Mouse (Mus musculus): Measurements from ENCODE around the gene Vps13d. TPM values are rescaled to one million over a fixed set of nuclear protein-coding genes. Genes with fewer than 3 reads are reported as not detected.

Vps13d gene
- polyA plus RNA-seq, 1 experiment from 2014 or later = 6.6 TPM

- Histone ChIP-seq H3K9me3 (ENCODE audit: low read length) (no peaks in the 10 kb centered on the region), H3K4me3 (ENCODE audit: low read depth, low read length) (no peak overlapping the region), H3K27me3 (ENCODE audit: insufficient read depth, low read length) (no peaks in the 10 kb centered on the region), H3K4me2 (ENCODE audit: low read depth, low read length) (no peak overlapping the region), H3K9ac (replicated peaks) (no peak overlapping the region), H3K27ac (ENCODE audit: low read depth) (no peak overlapping the region), H3K4me1 (ENCODE audit: insufficient read depth) (peaks cover 18% of the 10 kb centered on the region; the same call in 1 of the 2 replicates), H3K36me3 (replicated peaks; ENCODE audit: insufficient read depth, low read length) (peaks cover 51% of the 10 kb centered on the region)
- ATAC-seq (no peak), DNase-seq (no peak)
- 74% methylated on average over 8 of the region's 8 CpGs for whole genome bisulfite sequencing (ENCODE audit: insufficient replicate concordance)
- no peak for TF ChIP-seq EP300 (IDR thresholded peaks at IDR 0.05; ENCODE audit: low read depth)
- no peak for TF ChIP-seq CTCF (IDR thresholded peaks at IDR 0.05; ENCODE audit: low read depth)
These were observed 148.8 kb downstream of the Vps13d start for GRCm38 (mm10) chr4:145046032-145046401.

DNA sequence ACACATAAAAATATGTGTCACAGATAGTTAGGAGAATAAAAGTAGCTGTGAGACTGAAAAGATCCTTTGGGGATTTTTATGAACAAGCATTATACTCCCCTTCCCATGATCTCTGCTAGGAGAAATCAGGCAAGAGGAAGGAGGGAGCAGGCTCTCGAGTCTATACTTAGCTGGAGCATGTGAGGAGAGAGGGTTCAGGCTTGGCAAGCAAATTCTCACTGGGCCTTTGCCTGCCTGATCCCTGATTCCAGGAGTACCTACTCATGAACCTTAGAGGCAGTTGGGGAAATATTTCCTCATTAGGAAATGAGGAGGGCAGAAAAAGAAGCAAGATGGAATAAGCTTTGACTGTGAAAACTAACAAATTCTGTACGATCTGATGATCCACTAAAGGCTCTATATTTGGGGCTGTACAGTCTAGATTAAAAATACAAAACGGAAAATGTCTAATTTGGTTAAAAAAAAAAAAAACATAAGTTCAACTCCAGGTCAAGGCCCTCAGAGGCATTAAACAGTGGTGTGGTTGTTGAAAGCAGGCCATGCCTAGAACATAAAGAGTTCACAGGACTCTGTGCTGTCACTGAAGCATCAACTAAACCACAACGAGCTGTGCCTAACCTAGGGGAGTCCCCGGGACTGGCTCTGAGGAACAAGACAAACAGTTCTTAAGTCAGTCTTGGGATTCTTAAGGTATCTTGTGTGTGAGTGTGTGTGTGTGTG lies 149.3 kb downstream of the Vps13d start:
- no peaks in the 10 kb centered on the region for H3K27me3 ChIP-seq (ENCODE audit: insufficient read depth, low read length)
- H3K36me3 ChIP-seq (replicated peaks; ENCODE audit: insufficient read depth, low read length) = peaks cover 55% of the 10 kb centered on the region
- no peak for DNase-seq
- H3K9ac ChIP-seq (replicated peaks) = no peak overlapping the region
- H3K4me3 ChIP-seq (ENCODE audit: low read depth, low read length) = no peak overlapping the region
- H3K27ac ChIP-seq (ENCODE audit: low read depth) = no peak overlapping the region
- peaks cover 16% of the 10 kb centered on the region; the same call in 1 of the 2 replicates for H3K4me1 ChIP-seq (ENCODE audit: insufficient read depth)
- H3K4me2 ChIP-seq (ENCODE audit: low read depth, low read length) = no peak overlapping the region
- ATAC-seq = no peak
- no peak for TF ChIP-seq CTCF (IDR thresholded peaks at IDR 0.05; ENCODE audit: low read depth)
- H3K9me3 ChIP-seq (ENCODE audit: low read length) = no peaks in the 10 kb centered on the region
- 59% methylated on average over 5 of the region's 5 CpGs for WGBS (ENCODE audit: insufficient replicate concordance)

GRCm38 (mm10) chr4:145041223-145041870 lies 153.5 kb downstream of the Vps13d start:
- DNase-seq (no peak), ATAC-seq (no peak)
- 75% methylated on average over 6 of the region's 6 CpGs for WGBS (ENCODE audit: insufficient replicate concordance)
- Histone ChIP-seq H3K36me3 (replicated peaks; ENCODE audit: insufficient read depth, low read length) (peaks cover 55% of the 10 kb centered on the region), H3K27ac (ENCODE audit: low read depth) (0 out of 2 replicates have a peak overlapping the region, but pooled peaks have one; percentile 19), H3K4me3 (ENCODE audit: low read depth, low read length) (no peak overlapping the region), H3K9me3 (ENCODE audit: low read length) (no peaks in the 10 kb centered on the region), H3K4me1 (ENCODE audit: insufficient read depth) (peaks cover 27% of the 10 kb centered on the region), H3K9ac (replicated peaks) (no peak overlapping the region), H3K27me3 (ENCODE audit: insufficient read depth, low read length) (no peaks in the 10 kb centered on the region), H3K4me2 (ENCODE audit: low read depth, low read length) (no peak overlapping the region)
- TF ChIP-seq CTCF (IDR thresholded peaks at IDR 0.05; ENCODE audit: low read depth) (no peak), EP300 (IDR thresholded peaks at IDR 0.05; ENCODE audit: low read depth) (peak; percentile 41; the same call in 1 of the 2 replicates)

DNA sequence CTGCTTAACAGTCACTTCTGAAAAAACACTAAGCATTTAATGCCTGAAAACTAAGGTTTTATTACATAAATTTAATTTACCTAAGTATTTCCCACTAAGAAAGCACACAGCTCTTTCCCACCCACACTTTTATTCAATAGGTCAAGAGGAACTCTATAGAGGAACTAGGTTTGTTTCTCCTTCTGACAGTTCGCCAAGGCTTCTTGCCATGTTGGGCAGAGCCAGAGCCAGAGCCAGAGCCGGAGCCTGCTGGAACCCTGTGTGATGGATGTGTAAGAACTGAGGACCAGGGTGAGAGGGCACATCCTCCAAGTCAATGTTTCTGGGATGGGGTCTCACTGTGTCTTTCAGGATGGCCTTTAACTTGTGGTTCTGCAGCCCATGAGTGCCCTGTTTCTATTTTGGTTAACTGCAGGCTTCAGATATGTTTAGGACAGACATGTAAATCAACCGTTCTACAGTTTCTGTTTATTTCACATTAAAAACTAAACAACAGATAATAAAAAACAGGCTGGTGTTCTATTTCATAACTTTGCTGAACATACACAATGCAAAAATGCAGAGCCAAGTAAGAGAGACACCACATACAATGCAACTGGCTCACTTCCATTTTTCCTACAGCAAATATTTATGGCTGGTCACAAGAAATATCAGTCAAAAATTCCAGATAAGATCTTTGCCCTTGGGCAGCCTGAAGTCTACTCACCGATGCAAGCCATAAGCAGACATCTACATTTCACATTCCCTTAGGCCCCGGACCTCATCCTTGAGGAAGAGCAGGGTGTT lies 157.0 kb downstream of the Vps13d start:
- ATAC-seq (no peak), DNase-seq (no peak)
- no peak overlapping the region for H3K4me2 ChIP-seq (ENCODE audit: low read depth, low read length)
- 78% methylated on average over 5 of the region's 5 CpGs for WGBS (ENCODE audit: insufficient replicate concordance)
- peaks cover 33% of the 10 kb centered on the region for H3K36me3 ChIP-seq (replicated peaks; ENCODE audit: insufficient read depth, low read length)
- TF ChIP-seq CTCF (IDR thresholded peaks at IDR 0.05; ENCODE audit: low read depth) (no peak), EP300 (IDR thresholded peaks at IDR 0.05; ENCODE audit: low read depth) (no peak)
- no peak overlapping the region for H3K4me3 ChIP-seq (ENCODE audit: low read depth, low read length)
- no peaks in the 10 kb centered on the region for H3K9me3 ChIP-seq (ENCODE audit: low read length)
- H3K4me1 ChIP-seq (ENCODE audit: insufficient read depth) = peaks cover 61% of the 10 kb centered on the region
- no peaks in the 10 kb centered on the region for H3K27me3 ChIP-seq (ENCODE audit: insufficient read depth, low read length)
- peak overlapping the region; percentile 69 for H3K27ac ChIP-seq (ENCODE audit: low read depth)
- H3K9ac ChIP-seq (replicated peaks) = no peak overlapping the region

GRCm38 (mm10) chr4:145037006-145037405 lies 157.8 kb downstream of the Vps13d start:
- Histone ChIP-seq H3K4me2 (ENCODE audit: low read depth, low read length) (no peak overlapping the region), H3K36me3 (replicated peaks; ENCODE audit: insufficient read depth, low read length) (peaks cover 36% of the 10 kb centered on the region), H3K4me3 (ENCODE audit: low read depth, low read length) (no peak overlapping the region), H3K27ac (ENCODE audit: low read depth) (peak overlapping the region; percentile 69), H3K4me1 (ENCODE audit: insufficient read depth) (peaks cover 67% of the 10 kb centered on the region), H3K9ac (replicated peaks) (no peak overlapping the region), H3K9me3 (ENCODE audit: low read length) (no peaks in the 10 kb centered on the region), H3K27me3 (ENCODE audit: insufficient read depth, low read length) (no peaks in the 10 kb centered on the region)
- 59% methylated on average over 3 of the region's 3 CpGs for WGBS (ENCODE audit: insufficient replicate concordance)
- peak; percentile 49 for DNase-seq
- ATAC-seq = peak; percentile 18; the same call in 1 of the 2 replicates
- no peak for TF ChIP-seq EP300 (IDR thresholded peaks at IDR 0.05; ENCODE audit: low read depth)
- no peak for TF ChIP-seq CTCF (IDR thresholded peaks at IDR 0.05; ENCODE audit: low read depth)

DNA sequence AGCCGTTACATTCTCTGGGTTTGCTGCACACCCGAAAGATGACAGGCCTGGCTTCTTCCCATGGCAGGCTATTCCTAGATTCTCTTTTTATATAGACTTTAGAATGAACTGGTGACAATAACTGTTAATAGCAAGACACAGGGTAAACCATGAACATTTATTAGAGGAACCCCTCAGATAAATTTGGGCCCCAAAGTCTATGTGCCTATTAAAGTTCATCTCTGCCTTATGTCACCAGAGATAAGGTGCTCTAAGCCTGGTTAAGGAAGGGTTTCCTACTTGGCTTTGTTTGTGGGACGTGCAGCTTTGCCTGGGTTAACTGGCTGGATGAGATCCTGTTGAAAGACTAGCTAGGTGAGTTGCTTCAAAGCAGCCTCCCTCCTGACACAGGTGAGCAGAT lies 159.4 kb downstream of the Vps13d start:
- TF ChIP-seq CTCF (IDR thresholded peaks at IDR 0.05; ENCODE audit: low read depth) (no peak), EP300 (IDR thresholded peaks at IDR 0.05; ENCODE audit: low read depth) (peak; percentile 79)
- no peak for ATAC-seq
- Histone ChIP-seq H3K9ac (replicated peaks) (peak overlapping the region; percentile 51), H3K4me3 (ENCODE audit: low read depth, low read length) (no peak overlapping the region), H3K4me2 (ENCODE audit: low read depth, low read length) (peak overlapping the region; percentile 19; the same call in 1 of the 2 replicates), H3K27ac (ENCODE audit: low read depth) (peak overlapping the region; percentile 70), H3K4me1 (ENCODE audit: insufficient read depth) (peaks cover 68% of the 10 kb centered on the region), H3K9me3 (ENCODE audit: low read length) (no peaks in the 10 kb centered on the region), H3K36me3 (replicated peaks; ENCODE audit: insufficient read depth, low read length) (peaks cover 27% of the 10 kb centered on the region), H3K27me3 (ENCODE audit: insufficient read depth, low read length) (no peaks in the 10 kb centered on the region)
- 45% methylated on average over 3 of the region's 3 CpGs for WGBS (ENCODE audit: insufficient replicate concordance)
- DNase-seq = no peak
